Mouse (Mus musculus) C2C12 (cell line): ENCODE data around the gene Slc23a4. TPM values are rescaled to one million over a fixed set of nuclear protein-coding genes. Genes with fewer than 3 reads are reported as not detected.

Source experiments
- H3K27me3 ChIP-seq: one replicate; pipeline ENCODE4 v1.6.1; 2011; ENCODE audit not compliant: control insufficient read depth, insufficient read depth, insufficient read length
- H3K36me3 ChIP-seq: one replicate; pipeline ENCODE4 v1.6.1; 2011; ENCODE audit not compliant: control insufficient read depth, insufficient read depth
- H3K4me3 ChIP-seq: one replicate; pipeline ENCODE4 v1.5.1; 2011; ENCODE audit warnings: mild to moderate bottlenecking, control low read depth; ENCODE audit not compliant: poor library complexity, insufficient read depth, severe bottlenecking
- H3K79me2 ChIP-seq: one replicate; pipeline ENCODE4 v1.6.1; 2011; ENCODE audit not compliant: control insufficient read depth, insufficient read depth
- H3K79me3 ChIP-seq: one replicate; pipeline ENCODE4 v1.6.1; 2011; ENCODE audit warnings: low read depth, control low read depth
- H3ac ChIP-seq: one replicate; pipeline ENCODE3; 2011; ENCODE audit warnings: low read depth; ENCODE audit not compliant: control insufficient read depth, insufficient read length
- CEBPB ChIP-seq: IDR thresholded peaks from one replicate; pipeline ENCODE4 v1.6.1; 2011; ENCODE audit warnings: low read depth, mild to moderate bottlenecking, control low read depth, moderate library complexity
- CTCF ChIP-seq: IDR thresholded peaks from one replicate; pipeline ENCODE4 v1.5.1; 2011; ENCODE audit not compliant: control insufficient read depth, insufficient read depth, insufficient read length
- FOSL1 ChIP-seq: IDR thresholded peaks from one replicate; pipeline ENCODE4 v1.8.0; 2011; ENCODE audit warnings: mild to moderate bottlenecking, low read length; ENCODE audit not compliant: poor library complexity, insufficient read depth, severe bottlenecking
- MAX ChIP-seq: IDR thresholded peaks from one replicate; pipeline ENCODE4 v1.6.1; 2011; ENCODE audit warnings: mild to moderate bottlenecking, control low read depth
- MYOD1 ChIP-seq: IDR thresholded peaks from one replicate; pipeline ENCODE4 v1.6.1; 2011; ENCODE audit warnings: low read depth; ENCODE audit not compliant: control insufficient read depth, insufficient read length
- MYOG ChIP-seq: IDR thresholded peaks from one replicate; pipeline ENCODE4 v1.6.1; 2011; ENCODE audit not compliant: control insufficient read depth, insufficient read length; ENCODE audit errors: extremely low read depth
- USF1 ChIP-seq: IDR thresholded peaks from one replicate; pipeline ENCODE4 v1.6.1; 2011; ENCODE audit warnings: low read depth, mild to moderate bottlenecking, control low read depth, moderate library complexity
- polyA plus RNA-seq: library from polyadenylated mRNA; unstranded; fragments of >200 nt; fragmentation: generic; extraction: Trizol; gene quantifications from one replicate; pipeline ENCODE4 v1.2.1, GENCODE M21; 2012; ENCODE audit warnings: missing spikeins

Gene Slc23a4
- polyA plus RNA-seq, 1 experiment, result 0.05 TPM

DNA sequence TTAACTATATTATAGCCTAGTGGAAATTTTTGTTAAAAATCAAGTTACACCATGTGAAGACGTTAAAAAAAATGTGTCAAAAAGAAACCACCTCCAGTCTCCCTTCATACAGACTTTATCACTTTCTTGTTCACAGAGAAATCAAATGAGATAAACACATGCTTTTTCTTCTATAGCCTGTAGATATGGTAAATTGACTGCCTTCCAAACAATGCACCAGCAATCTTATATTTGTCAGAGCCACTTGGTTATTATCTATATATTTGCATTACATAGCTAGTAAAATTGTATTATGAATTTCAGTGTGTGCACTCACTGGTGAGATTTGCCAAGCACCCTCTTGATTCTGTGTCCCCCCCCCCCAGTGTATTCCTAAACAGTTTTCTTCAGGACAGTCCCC lies 55.6 kb downstream of the Slc23a4 start:
- Histone ChIP-seq H3K4me3 (no peak overlapping the region), H3K79me2 (no peaks in the 10 kb centered on the region), H3K27me3 (peaks cover 16% of the 10 kb centered on the region), H3ac (no peak overlapping the region), H3K79me3 (no peaks in the 10 kb centered on the region), H3K36me3 (no peaks in the 10 kb centered on the region)
- TF ChIP-seq CTCF, result no peak

DNA sequence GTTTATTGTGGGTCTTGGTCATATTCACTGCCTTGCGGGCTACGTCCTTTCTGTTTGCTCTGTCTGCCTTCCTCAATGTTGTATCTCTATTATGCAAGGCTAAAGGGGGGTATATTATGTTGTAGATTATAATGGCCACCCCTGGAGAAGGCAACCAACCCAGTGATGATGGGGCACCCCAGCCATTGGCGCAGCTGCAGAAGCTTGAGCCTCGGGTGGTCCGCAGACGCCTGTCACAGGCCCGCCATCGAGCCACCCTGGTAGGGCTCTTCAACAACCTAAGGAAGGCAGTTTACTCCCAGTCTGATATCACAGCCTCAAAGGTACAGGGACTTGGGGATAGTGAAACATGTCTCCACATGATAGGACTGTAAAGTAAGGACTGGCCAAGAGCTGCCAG lies 60.6 kb downstream of the Slc23a4 start:
- no peaks in the 10 kb centered on the region for H3K79me2 ChIP-seq
- TF ChIP-seq FOSL1, result no peak
- no peak for TF ChIP-seq MYOG
- TF ChIP-seq MAX, result no peak
- no peak for TF ChIP-seq MYOD1
- no peak for TF ChIP-seq CEBPB
- TF ChIP-seq USF1, result no peak
- TF ChIP-seq CTCF, result no peak
- H3K79me3 ChIP-seq, result no peaks in the 10 kb centered on the region
- H3K36me3 ChIP-seq, result no peaks in the 10 kb centered on the region
- no peak overlapping the region for H3ac ChIP-seq
- H3K27me3 ChIP-seq, result peaks cover 9% of the 10 kb centered on the region
- H3K4me3 ChIP-seq, result no peak overlapping the region

DNA sequence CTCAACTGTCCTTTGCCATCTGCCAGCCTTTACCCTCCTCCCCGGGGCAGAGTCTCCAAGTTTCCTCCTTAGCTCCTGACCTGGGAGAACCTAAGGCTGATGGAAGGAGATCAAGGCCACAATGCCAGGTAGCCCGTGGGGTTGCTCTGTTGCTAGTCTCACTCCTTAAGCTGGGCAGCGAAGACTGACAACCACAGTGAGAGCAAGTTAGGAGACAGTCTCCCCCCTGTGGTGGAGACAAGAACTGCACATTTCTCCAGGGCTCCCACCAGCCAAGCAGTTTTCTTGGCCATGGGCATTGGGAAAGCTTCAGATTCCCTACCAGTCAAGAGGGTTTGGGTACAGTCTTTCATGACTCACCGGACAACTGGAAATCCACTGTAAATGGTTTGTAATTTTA lies 61.0 kb downstream of the Slc23a4 start:
- Histone ChIP-seq H3K4me3 (no peak overlapping the region), H3K79me3 (no peaks in the 10 kb centered on the region), H3ac (no peak overlapping the region), H3K27me3 (peaks cover 9% of the 10 kb centered on the region), H3K79me2 (no peaks in the 10 kb centered on the region), H3K36me3 (no peaks in the 10 kb centered on the region)
- TF ChIP-seq CTCF (peak; percentile 66), USF1 (no peak)

DNA sequence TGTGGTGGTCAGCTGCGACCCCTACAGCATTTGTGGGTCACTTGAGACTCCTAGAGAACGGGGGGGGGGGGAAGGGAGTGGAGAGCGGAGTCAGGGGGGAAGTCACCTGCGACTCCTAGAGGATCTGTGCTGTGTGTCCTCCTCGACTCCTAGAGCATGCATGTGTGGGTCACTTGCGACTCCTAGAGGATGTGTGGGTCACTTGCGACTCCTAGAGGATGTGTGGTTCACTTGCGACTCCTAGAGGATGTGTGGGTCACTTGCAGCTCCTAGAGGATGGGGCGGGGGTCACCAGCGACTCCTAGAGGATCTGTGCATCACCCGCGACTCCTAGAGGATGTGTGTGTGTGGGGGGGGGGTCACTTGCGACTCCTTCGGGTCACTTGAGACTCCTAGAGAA lies 66.3 kb downstream of the Slc23a4 start:
- TF ChIP-seq CEBPB, result no peak
- TF ChIP-seq USF1, result no peak
- no peak for TF ChIP-seq FOSL1
- no peak for TF ChIP-seq MYOD1
- TF ChIP-seq CTCF, result peak; percentile 54
- TF ChIP-seq MYOG, result no peak
- H3K4me3 ChIP-seq, result no peak overlapping the region
- no peaks in the 10 kb centered on the region for H3K79me3 ChIP-seq
- H3K36me3 ChIP-seq, result no peaks in the 10 kb centered on the region
- no peaks in the 10 kb centered on the region for H3K79me2 ChIP-seq
- no peak overlapping the region for H3ac ChIP-seq
- H3K27me3 ChIP-seq, result no peaks in the 10 kb centered on the region

DNA sequence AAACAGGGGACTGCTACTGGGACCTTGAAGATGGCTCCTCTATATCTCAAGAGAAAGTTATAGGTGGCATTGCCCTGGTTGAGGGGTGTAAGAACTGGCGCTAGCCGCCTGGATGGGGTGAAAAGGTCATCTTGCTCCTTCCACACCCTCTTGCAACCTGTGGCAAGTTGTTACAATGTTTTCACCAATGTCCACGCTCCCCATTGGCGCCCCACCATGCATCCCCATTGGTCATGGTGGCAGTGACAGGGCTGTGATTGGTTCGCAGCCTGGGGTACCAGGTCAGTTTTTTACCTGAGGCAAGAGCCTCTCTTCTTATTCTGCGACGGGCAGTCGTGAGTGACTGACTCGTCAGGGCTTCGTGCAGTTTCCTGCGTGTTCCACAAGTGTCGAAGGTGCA lies 67.6 kb downstream of the Slc23a4 start:
- Histone ChIP-seq H3K4me3 (no peak overlapping the region), H3K79me2 (no peaks in the 10 kb centered on the region), H3K36me3 (no peaks in the 10 kb centered on the region), H3ac (no peak overlapping the region), H3K79me3 (no peaks in the 10 kb centered on the region), H3K27me3 (no peaks in the 10 kb centered on the region)
- TF ChIP-seq CEBPB, result no peak
- TF ChIP-seq MAX, result no peak
- TF ChIP-seq MYOG, result no peak
- TF ChIP-seq FOSL1, result no peak
- no peak for TF ChIP-seq CTCF
- TF ChIP-seq USF1, result no peak
- TF ChIP-seq MYOD1, result no peak

DNA sequence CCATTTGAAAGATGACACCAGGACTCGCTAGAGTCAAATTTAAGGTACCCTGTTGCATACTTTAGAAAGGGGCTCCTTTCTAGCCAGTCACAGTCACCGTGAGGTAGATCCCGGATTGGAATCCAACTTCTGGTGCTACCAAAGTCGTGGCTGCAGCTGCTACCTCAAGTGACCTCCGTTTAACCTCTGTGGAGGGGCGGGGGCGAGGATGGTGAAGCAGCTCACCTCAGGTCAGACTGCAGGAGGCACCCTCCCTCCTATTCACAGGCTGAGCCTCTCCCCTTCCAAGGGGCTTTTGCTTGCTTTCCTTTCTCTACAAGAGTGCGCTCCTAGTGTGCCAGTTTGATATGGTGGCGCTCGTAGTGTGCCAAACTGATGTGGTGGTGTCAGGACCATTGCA lies 68.2 kb downstream of the Slc23a4 start, which contains the start of gene Stra8:
Gene Stra8 (plus strand): TSS at position 208 of the 400 bp plus-strand sequence.
- H3K79me2 ChIP-seq, result no peaks in the 10 kb centered on the region
- no peak within 1 kb of the TSS for H3ac ChIP-seq
- no peak within 1 kb of the TSS for H3K4me3 ChIP-seq
- H3K79me3 ChIP-seq, result no peaks in the 10 kb centered on the region
- H3K36me3 ChIP-seq, result no peaks in the 10 kb centered on the region
- no peak for TF ChIP-seq MAX
- TF ChIP-seq CTCF, result no peak
- no peak for TF ChIP-seq MYOD1
- no peak for TF ChIP-seq FOSL1
- TF ChIP-seq MYOG, result no peak
- no peak for TF ChIP-seq USF1
- TF ChIP-seq CEBPB, result no peak
- no peaks in the 10 kb centered on the region for H3K27me3 ChIP-seq
